Mouse (Mus musculus) mesoderm, embryonic 11.5 days (tissue): ENCODE results near the gene Ipo4.

Experiments
- DNase-seq: peaks from one replicate; pipeline ENCODE4 v3.0.0-alpha.2; 2012; ENCODE audit warnings: low read depth, low spot score

Ipo4 gene

DNA sequence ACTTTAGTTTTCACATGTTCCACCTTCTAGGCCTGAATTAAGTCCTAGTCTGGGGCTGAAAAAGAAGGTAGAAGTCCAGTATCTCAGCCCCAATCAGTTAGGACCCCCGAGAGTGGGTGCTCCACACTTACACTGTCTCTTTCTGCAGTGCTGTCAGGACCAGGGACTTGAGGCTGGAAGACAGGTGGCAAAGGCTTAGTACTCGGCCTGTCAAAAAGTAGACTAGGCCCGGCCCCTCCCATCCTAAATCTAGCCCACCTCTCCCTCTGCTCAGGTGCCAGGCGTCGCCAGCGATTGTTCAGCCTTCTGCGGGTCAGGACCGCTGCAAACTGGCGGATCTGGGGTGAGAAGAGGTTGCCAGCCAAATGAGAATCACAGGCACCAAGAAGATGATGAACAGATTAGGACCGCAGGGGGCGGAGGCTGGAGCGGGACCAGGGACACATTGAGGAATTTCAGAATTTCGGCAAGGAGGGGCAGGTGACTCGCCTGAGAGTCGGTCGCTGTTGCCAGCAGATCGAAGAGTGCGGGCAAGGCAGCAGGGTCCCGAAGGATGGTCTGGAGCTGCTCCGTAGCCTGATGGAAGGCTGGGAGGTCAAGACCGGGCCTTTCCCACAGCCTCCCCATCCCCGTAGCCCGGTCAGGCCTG, 759 bp downstream of the Ipo4 start:
- DNase-seq, result peak; percentile 25

DNA sequence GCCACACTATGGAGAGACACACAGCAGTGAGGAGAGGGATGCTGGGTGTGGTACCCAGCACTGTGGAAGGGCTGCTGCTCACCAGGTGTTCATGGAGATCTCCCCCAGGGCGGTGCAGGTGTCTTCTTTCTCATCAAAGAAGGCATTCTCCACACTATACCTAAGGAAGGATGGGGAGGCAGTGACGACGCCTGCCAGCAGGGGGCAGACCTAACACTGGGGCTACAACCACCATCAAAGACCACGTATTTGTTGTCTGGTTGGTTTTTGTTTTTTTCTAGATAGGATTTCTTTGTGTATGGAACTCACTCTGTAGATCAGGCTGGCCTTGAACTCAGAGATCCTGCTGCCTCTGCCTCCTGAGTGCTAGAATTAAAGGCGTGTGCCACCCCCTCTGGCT, 6.4 kb downstream of the Ipo4 start:
- DNase-seq, result peak; percentile 24

DNA sequence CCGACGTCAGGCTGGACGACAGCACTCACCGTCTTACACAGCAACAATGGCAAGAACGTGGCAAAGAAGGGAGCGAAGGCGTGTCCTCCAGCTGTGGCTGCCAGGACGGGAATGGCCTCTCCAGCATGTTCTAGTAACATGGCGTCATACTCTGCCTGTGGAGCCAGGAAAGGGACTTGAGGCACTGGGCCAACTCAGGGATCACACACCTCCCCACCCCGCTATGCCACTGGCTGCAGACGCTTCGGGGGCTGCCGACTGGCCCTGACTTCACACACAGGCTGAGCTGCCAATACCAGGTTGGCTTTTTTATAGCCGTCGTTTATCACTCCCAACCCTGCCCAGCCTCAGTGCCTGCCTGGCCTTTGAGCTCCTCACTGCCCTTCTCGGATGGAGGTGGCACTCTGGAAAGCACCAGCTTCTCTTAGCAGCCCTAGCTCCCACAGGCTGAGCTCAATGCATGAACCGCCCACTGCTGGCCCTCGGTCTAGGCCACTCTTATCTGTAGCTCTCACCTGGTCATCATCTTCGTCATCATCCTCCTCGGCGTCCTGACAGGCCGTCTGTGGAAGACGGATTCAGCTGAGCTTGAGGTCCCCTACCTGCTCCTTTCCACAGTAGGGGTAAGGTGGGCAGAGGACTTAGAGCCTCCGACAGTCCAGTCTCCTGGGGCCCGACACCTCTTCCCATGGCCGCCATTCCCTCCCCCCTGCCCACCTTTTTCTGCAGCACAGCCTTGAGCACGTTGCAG, 7.5 kb downstream of the Ipo4 start:
- DNase-seq, result no peak

DNA sequence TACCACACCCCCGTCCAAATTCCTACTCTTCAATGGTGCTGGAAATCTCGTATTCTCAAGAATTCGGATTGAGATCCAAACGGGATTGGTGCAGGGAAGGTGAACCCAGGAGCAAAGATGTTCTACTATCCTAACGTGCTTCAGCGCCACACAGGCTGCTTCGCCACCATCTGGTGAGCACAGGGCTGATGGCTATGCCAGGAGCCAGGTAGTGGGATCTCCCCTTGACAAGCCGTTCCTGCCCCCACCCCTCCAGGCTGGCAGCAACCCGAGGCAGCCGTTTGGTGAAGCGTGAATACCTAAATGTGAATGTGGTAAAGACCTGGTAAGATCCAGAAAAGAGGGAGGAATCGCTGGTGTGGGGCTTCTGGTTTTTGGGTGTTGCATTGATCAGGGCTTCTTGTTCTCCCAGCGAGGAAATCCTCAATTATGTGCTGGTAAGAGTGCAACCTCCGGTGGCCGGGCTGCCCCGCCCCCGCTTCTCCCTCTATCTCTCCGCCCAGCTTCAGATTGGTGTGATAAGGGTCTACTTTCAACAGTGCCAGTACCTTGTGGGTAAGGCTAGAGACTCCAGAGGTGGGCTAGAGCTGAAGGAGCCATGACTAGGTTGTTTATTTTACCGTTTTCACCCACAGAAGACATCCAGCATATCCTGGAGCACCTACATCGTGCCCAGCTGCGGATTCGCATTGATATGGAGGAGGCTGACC, 17.1 kb downstream of the Ipo4 start:
- no peak for DNase-seq

DNA sequence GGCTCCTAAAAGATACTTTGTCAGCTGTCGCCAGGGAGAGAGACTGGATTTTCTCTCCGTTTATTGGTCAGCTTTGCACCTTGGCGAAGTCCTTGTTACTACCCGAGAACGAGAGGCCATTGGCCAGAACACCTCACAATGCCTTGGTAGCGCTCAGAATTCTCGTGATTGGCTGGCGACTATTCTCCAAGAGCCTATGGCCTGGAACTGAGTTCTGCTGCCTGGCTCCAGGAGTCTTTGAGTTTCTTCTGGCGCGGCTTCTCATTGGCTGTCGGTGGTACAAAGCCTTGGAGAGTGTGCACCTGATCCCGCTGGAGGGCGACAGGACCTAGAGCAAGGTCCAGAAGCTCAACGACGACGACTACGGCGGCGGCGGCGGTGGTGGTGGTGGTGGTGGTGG, 17.9 kb downstream of the Ipo4 start, which contains the start of gene Rec8:
Gene Rec8 (plus strand): TSS at position 216 of the 400 bp plus-strand sequence.
- peak; percentile 14 for DNase-seq

DNA sequence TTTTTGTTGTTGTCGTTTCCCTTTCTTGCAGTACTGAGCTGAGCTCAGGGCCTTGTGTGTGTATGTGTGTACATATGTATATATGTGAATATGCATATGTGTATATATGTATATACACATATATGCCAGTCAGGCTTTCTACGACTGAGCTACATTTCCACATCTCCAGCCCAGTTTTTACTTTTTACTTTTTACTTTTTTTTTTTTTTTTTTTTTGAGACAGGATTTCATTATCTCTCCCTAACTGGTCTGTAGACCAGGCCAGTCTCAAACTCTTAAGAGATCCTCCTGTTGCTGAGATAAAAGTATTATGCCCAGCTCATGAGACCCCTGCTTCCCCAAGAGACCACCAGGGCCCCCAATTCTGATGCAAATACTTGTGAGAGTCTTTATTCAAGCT, 18.9 kb downstream of the Ipo4 start:
- no peak for DNase-seq

DNA sequence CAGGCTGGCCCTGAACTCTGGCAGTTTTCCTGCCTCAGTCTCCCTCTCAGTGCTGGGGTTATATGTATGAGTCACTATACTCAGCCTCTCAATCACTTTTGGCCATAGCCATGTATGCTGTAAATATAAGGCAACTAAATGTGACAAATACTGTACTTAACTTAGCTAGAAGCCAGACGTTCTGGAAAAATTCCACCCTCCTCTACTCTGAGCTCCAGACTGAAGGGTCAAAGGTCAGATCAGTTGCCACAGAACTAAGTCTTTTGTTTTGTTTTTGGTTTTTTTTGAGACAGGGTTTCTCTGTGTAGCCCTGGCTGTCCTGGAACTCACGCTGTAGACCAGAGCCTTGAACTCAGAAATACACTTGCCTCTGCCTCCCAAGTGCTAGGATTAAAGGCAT, 19.9 kb downstream of the Ipo4 start:
- DNase-seq, result no peak

DNA sequence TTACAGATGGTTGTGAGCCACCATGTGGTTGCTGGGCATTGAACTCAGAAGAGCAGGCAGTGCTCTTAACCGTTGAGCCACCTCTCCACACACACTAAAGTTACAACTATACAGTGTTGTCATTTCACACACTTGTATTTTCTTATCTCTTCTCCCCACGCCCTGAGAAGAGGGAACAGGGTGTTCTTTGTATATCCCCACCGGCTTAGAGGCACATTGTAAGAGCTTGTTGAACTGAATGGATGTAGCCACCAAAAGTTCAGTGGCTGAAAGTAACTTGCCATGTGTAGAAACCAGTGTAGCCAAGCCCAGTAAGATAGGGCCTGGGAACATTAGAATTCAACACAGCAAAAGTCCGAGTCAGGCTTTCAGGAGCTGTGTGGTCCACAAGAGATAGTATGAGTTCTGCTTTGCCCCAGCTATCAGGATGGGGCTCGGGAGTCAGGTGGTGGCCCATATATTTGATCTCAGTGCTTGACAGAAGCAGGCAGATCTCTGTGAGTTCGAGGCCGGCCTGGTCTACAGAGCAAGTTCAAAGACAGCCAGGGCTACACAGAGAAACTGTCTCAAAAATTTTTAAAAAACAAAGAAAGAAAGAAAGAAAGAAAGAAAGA, 21.1 kb downstream of the Ipo4 start:
- DNase-seq, result no peak

DNA sequence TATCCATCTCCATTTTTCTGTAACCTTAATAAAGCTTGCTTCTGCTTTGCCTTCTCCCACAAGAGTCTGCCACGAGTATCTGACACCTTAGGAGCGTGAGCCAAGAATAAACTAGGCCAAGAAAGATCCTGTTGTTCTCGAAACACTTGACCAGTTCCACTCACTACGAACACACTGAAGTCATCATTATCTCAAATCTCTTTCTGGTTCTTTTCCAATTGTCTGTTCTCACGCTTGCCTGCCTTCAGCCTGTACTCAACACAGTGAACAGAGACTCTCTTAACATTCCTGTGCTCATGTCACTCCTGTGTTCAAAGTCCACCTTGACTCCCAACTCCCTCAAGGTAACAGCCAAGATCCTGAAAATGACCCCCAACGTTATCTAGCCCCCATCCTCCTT, 22.4 kb downstream of the Ipo4 start:
- no peak for DNase-seq

DNA sequence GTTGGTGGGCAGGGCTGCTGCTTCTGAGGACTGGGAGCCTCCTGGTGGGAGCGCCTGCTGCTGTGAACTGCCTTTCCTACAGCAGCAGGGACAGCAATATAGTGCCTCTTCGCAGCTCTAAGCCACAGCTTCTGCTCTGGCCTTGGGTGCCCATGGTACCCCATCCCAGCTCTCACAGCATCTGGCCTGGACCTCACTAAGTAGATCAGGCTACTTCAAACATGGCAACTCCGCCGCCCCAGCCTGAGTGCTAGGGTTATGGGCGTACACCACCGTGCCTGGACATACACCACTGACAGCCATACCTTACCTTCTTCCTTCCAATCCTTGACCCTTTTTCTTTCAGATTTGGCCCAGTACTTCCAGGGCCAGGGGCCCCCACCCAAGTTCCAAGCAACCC, 27.4 kb downstream of the Ipo4 start:
- DNase-seq, result no peak

DNA sequence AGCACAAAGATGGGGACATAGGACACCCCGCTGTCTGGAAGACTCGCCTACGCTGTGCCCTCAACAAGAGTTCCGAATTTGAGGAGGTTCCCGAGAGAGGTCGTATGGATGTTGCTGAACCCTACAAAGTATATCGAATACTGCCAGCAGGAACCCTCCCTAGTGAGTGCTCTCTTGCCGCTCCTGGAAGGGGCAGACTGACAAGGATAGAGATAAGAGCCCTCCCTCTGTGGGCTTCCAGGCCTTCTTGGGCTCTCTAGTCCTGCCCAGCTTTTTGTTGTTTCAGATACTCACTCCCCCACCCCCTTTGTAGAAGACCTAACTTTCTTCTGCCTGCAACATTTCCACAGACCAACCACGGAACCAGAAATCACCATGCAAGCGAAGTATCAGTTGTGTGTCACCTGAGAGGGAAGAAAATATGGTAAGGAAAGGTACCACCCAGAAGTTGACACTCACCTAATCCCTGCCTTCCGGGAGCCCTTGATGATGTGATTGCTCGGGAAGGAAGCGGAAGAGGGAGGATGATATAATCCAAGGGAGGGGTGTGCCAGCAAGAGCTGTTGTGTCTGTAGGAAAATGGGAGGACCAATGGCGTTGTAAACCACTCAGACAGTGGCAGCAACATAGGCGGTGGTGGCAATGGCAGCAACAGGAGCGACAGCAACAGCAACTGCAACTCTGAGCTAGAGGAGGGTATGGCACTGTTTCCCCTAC, 29.9 kb downstream of the Ipo4 start:
- no peak for DNase-seq

DNA sequence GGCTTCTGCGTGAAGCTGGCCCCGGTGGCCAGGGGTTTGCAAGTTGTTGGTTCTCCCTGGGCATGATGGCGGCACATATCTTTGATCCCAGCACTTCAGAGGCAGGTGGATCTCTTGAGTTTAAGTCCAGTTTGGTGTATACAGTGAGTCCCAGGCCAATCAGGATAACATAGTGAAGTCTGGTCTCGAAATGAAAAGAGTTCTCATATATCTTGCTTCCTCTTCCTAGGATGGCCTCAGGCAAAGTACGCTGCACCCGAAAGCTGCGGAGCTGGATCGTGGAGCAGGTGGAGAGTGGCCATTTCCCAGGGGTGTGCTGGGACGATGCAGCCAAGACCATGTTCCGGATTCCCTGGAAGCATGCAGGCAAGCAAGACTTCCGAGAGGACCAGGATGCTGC, 30.9 kb downstream of the Ipo4 start:
- DNase-seq, result no peak

DNA sequence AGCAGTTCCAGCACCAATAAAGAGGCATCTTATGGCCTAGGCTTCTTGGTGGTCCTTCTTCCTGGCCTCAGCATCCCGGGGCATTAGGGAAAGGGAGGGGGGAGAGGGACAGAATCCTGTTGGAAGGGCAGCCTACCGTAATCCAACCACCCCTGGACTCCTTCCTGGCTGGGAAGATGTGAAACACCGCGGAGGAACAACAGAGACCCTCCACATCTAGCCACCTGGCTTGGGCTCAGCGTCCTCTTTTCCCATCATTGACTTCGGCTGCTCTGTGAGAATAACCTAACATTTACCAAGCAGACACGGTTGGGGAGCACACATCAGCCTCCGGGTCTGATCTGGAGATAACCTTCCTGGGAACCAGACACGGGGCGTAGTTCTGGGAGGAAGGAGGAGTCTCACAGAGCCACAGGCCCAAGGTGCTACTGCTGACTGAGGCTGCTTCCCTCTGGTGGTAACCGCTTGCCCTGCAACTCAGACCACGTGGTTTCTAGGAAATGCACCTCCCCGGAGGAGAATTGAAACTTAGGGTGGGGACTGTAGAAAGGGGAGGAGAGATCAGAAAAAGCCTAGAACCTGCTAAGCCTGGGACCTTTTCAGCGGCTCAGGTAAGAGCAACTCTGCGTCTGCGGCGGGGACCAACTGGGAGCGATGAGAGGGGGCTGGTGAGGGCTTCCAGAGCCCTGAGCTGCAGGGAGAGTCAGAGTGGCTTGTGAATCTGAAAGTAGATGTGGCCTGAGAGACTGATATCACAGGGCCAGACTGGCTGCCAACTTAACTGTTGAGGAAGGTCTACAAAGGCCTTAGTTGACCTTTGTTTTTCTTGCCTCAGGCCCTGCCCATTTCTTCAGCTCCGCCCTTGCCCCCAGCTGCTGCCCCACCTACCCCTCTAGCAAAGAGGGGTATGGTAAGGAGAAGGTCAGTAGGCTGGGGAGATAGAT, 31.9 kb downstream of the Ipo4 start:
- DNase-seq, result peak; percentile 86

DNA sequence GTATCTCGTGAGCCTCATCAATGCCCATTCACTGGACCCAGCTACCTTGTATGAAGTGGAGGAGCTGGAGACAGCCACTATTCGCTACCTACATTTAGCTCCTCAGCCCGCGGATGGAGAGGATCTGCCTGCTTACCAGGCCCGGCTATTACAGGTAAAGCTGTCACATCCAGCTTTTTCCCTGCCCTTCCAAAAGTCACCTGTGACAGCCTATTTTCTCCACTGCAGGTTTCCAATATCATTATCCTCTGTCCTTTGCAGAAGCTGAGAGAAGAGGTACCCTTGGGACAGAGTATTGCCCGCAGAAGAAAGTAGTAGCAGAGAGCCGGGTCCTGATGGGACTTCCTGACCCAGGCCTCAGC, 32.5 kb downstream of the Ipo4 start, which contains the start of gene Irf9:
Gene Irf9 (plus strand): TSS at position 301 of the 362 bp plus-strand sequence.
- DNase-seq, result no peak

DNA sequence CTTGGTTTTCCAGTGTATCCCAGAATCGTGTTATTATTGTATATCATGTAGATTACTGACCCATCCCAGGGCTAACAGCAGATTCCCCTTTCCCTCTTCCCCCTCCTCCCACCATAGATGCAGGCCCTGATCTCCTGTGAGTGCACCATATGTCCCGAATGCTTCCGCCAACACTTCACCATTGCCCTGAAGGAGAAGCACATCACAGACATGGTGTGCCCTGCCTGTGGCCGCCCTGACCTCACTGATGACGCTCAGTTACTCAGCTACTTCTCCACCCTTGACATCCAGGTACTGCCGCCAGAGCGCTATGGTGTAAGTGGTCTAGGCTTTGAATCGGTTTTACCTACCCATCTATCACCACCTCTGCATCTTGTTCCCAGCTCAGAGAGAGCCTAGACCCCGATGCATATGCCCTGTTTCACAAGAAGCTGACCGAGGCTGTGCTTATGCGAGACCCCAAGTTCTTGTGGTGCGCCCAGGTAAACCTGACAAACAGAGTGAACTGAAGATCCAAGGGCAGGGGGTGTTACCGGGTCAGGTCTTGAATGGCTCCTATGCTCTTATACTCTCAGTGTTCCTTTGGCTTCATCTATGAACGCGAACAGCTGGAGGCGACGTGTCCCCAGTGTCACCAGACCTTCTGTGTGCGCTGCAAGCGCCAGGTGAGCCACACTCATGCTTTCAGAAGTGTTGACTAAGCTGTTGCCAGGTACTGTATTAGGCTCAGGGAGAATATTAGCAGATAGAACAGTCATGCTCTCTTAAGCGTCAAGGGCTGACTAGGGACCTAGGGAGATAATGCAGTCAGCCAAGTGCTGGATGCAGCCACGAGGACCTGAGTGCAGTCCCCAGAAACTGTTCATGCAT, 37.0 kb downstream of the Ipo4 start:
- no peak for DNase-seq

DNA sequence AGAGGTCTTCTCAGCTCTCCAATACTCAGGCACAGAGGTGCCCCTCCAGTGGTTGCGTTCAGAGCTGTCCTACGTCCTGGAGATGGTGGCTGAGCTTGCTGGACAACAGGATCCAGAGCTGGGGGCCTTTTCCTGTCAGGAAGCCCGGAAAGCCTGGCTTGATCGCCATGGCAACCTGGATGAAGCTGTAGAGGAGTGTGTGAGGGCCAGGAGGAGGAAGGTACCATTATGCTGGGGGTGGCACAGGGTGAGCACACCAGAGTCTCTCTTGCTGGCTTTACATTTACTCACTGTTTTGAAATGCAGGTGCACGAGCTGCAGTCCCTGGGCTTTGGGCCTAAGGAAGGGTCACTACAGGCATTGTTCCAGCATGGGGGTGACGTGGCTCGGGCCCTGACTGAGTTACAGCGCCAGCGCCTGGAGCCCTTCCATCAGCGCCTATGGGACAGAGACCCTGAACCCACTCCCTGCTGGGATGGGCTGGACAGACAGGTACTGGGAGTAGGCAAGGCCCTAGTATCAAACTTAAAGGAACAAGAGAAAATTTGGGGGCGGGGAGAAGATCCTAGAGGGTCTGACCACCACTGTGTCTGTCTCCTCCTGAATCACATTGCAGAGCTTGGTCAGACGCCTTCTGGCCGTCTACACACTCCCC, 39.6 kb downstream of the Ipo4 start:
- no peak for DNase-seq

DNA sequence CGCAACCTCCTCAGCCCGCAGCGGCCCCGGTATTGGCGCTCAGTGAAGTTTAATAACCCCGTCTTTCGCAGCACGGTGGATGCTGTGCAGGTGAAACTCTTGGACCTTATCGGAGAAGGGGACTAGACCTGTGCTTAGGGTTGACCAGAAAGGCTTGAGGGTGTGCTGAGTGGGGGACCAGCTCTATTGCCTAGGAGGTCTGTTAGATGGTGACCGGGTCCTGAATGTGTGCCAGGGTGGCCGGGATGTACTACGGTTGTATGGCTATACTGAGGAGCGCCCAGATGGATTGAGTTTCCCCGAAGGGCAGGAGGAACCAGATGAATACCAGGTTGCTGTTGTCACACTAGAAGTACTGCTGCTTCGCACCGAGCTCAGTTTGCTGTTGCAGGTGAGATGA, 43.5 kb downstream of the Ipo4 start:
- no peak for DNase-seq

DNA sequence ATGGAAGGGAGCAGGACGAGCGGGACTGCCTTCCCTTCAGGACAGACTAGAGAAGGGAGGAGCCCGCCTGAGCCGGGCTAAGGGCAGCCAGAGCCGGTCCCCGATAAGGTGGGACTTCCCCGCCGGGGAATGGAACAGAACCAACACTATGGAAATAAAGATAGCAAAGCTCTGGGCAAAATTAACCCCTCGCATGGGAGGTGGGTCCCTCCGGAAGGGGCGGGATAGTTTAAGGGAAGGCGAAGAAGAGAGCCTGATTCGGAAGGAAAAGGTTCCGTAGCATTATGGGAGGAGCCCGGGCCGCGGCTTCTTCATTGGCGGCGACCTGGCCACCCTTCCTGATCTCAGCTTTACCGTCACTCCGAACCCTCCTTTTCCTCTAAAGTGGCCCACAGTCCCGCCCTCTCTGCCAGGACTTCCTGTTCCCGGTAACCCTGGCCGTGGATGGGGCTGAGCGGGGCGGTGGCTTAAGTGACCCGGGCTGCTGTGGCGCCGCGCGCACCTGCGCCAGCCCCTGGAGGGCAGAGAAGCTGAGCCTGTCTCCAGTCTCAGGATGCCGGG, 44.3 kb downstream of the Ipo4 start, which contains the start of gene Rnf31:
Gene Rnf31 (plus strand): TSS at position 378 of the 561 bp plus-strand sequence.
- peak; percentile 93 for DNase-seq
